Mouse (Mus musculus) neural tube, embryonic 10.5 days (tissue): ENCODE measurements around the gene Adam12.
A peak's percentile ranks its signal among the peaks of the same experiment; 100 is the strongest.

Source experiments
- DNase-seq: peaks from one replicate; pipeline ENCODE4 v3.0.0-alpha.2; 2017; ENCODE audit warnings: low spot score; ENCODE audit errors: extremely low spot score

Gene Adam12

GRCm38 (mm10) chr7:133879761-133880160 is 352.2 kb downstream of the Adam12 start:
- DNase-seq: no peak

DNA sequence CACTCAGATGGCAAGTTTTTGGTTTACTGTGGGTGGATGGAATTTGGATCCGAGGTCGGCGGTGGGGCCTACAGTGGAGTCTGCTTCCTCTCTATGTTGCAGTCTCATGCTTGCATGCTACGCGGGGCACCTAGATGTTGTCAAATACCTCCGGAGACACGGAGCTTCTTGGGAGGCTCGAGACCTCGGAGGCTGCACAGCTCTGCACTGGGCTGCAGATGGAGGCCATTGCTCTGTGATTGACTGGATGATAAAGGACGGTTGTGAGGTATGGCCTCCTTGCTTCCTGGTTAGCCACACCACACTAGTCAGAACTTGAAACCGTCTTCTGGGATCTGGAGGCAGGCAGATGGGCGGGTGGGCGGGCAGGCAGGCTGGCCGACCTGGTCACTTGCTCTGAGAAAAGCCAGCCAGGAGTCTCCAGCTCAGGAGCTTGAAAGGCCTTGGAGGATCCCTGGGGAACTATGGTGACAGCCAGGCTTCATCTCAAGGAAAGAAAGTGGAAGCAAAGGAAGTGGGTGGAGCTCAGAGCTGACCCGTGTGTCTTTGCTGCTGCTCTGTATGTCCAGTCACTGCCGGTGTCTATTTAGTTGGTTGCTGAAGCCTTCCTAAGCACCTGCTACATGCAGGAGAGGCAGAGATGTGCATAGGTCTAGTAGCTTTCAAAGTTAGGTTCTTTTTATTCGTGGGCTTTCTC is 355.2 kb downstream of the Adam12 start:
- no peak for DNase-seq

DNA sequence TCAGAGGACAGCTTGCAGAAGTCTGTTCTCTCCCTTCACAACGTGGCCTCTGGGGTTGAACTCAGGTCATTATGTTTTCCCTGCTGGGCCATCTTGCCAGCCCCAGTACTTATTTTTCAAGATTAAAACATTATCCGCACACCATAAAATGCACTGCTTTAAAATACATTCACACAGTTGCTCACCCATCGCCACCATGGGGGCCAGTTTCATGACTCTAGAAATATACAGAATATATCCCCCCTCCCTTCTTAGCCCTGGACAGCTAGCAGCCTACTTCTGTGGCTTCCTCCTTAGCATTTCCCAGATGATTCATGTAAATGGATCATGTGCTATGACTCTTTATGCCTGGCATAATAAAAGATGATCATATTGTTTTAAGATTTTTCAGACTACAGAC is 355.8 kb downstream of the Adam12 start:
- DNase-seq: no peak

- DNase-seq: no peak
Measured at GRCm38 (mm10) chr7:133872701-133873100, 359.2 kb downstream of the Adam12 start.

- DNase-seq: no peak
Measured at GRCm38 (mm10) chr7:133870265-133870664, 361.7 kb downstream of the Adam12 start.

DNA sequence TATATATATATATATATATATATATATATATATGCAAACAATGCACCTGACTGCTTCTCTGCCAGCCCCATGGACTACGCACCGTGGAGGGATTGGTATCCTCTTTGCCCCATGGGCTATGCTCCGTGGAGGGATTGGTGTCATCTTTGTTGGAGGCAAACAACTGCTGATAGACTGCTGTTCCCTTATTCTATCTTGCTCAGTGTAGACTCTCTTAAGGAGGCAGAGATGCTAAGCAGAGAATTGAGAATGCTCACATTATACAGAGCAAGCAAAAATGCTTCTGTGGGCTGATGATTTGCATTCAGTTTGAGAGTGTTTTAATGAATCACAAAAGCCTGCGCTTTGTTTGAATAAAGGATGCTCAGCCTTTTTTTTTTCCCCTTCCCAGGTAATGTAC is 368.3 kb downstream of the Adam12 start:
- DNase-seq: no peak

GRCm38 (mm10) chr7:133863151-133863550 is 368.8 kb downstream of the Adam12 start:
- no peak for DNase-seq

- DNase-seq: no peak
Measured at GRCm38 (mm10) chr7:133862723-133863122, 369.2 kb downstream of the Adam12 start.

- no peak for DNase-seq
Measured at GRCm38 (mm10) chr7:133862233-133862632, 369.7 kb downstream of the Adam12 start.

GRCm38 (mm10) chr7:133859548-133859947 is 372.4 kb downstream of the Adam12 start:
- DNase-seq: no peak

- no peak for DNase-seq
Measured at GRCm38 (mm10) chr7:133858506-133858905, 373.4 kb downstream of the Adam12 start.

DNA sequence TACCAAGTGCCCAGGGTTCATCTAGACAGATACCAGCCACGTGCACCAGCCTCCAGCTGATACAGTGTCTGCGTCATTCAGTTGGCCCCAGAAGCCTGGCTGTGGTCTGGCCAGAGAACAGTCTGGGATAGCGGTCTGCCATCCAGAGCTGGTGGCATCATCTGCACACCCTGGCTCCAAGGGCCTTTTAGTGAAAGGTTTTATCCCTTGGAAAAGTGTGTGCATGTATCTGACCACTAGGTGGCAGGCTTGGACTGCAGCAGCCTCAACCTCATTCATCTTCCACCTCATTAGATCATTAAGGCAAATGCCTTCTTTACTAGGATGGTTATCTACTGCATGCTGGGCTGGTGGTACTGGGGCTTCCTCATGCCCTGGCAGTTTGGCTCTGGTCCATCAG is 375.7 kb downstream of the Adam12 start:
- peak; percentile 79 for DNase-seq

- DNase-seq: no peak
Measured at GRCm38 (mm10) chr7:133850735-133851134, 381.2 kb downstream of the Adam12 start.

GRCm38 (mm10) chr7:133848180-133848579 is 383.8 kb downstream of the Adam12 start:
- no peak for DNase-seq

- DNase-seq: no peak
Measured at GRCm38 (mm10) chr7:133847175-133847574, 384.8 kb downstream of the Adam12 start.

DNA sequence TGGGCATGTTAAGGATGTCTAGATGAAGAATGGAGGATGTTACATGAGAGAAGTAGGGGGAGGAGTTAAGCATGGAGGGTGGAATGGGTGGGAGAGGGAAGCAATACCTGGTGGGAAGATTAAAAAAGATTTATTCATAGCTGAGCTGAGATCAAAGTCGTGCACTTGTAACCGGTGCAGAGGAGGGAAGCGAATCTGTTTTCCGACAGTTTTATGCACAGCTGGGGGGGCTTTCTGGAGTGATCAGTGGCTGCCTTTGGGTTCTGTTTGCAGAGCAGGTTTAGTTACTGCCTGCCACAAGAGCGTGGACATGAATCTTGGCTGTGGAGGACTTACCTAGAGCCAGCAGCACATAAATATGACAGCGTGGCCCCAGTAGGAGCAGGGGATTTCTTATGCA is 389.9 kb downstream of the Adam12 start:
- no peak for DNase-seq

DNA sequence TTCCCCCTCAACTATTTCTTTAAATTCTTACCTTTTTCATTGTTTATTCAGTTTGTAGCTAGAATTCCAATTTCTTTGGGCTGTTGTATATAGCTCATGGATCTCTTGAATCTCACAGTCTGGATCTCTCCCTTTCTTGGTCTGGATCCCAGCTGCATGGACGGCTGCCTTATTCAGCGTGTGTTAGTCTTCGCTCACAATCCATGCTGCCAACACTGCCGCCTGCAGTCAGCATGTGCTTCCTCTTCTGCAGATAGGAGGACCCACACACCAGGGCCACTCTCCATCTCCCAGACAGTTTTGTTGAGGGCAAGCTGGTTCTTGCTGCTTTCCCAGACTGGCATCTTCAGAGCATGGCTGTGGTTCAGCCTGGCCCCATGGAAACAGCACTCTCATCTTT is 392.4 kb downstream of the Adam12 start:
- no peak for DNase-seq
